Mouse (Mus musculus) bone marrow, adult 2 months (tissue): Measurements from ENCODE around the gene Aff1. TPM values are rescaled to one million over a fixed set of nuclear protein-coding genes. Genes with fewer than 3 reads are reported as not detected.

Experiments
- H3K27ac ChIP-seq: fragments of 200-500 bp; 2 replicates; pipeline ENCODE4 v1.5.1; 2012; ENCODE audit warnings: low read depth, mild to moderate bottlenecking, control low read depth, inconsistent platforms, low read length; ENCODE audit not compliant: control insufficient read depth, poor library complexity, insufficient read depth
- H3K4me1 ChIP-seq: fragments of 200-500 bp; 2 replicates; pipeline ENCODE4 v1.6.1; 2011; ENCODE audit warnings: low read length; ENCODE audit not compliant: control insufficient read depth, insufficient read depth
- H3K4me3 ChIP-seq: fragments of 200-500 bp; replicated peaks from 2 replicates; pipeline ENCODE3; 2011; ENCODE audit warnings: mild to moderate bottlenecking, low read depth, low read length, control low read depth; ENCODE audit not compliant: control insufficient read depth
- CTCF ChIP-seq: fragments of 200-500 bp; IDR thresholded peaks from 2 replicates; pipeline ENCODE4 v1.5.1; 2011; ENCODE audit warnings: low read length, control low read depth; ENCODE audit not compliant: control insufficient read depth, insufficient read depth
- POLR2A ChIP-seq: fragments of 200-500 bp; IDR thresholded peaks from 2 replicates; pipeline ENCODE4 v1.6.1; 2011; ENCODE audit warnings: low read depth, mild to moderate bottlenecking, control low read depth, low read length, borderline replicate concordance; ENCODE audit not compliant: control insufficient read depth
- WGBS: fragments of 180-500 bp; shearing (Covaris S2); methylation state at CpG from one replicate; pipeline ENCODE4 v1.1.7; 2018; 5-methylcytosine and 5-hydroxymethylcytosine counted together
- polyA plus RNA-seq: library from polyadenylated mRNA; stranded (reverse); fragments of >200 nt; gene quantifications from 2 replicates; pipeline ENCODE4 v1.2.4, GENCODE M21; 2011; ENCODE audit warnings: low replicate concordance; ENCODE audit not compliant: missing spikeins, insufficient read depth, insufficient read length

The Aff1 gene
- polyA plus RNA-seq, 1 experiment, result 41.4 TPM

DNA sequence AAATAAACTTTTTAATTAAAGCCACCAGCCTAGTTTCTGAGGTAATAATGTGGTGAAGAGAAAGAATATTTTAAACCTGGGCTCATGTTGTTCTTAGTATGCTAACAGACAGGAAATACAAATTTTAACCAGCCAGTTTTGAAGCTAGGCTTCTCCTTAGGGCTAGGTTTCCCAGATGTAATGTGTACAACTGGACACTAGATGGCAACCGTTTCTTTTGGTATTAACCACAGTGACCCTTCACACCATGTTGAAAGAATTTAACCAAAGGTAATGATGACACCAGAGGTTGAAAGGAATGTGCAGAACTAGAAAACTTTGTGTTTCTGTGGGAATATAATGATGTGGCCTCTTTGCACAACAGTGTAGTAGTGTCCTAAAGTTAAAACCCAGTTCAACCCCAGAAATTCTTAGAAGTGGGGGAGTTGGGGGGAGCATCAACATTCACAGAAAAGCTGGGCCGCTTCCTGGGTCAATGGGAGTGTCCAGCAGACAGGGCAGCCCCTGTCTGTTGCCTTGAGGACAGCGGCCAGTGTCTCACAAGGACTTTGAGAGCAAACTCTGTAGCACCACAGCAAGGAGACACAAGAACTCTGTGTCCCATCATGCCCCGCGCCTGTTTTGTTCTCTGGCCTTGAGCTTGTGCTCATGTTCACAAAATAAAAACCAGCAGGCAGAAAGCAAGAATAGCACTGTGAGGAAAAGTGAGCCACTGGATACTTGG lies 164.3 kb downstream of the Aff1 start:
- no peak overlapping the region for H3K4me3 ChIP-seq
- 68% methylated on average over 5 of the region's 5 CpGs for WGBS
- no peaks in the 10 kb centered on the region for H3K4me1 ChIP-seq
- H3K27ac ChIP-seq, result no peak overlapping the region
- TF ChIP-seq POLR2A (no peak), CTCF (no peak)

DNA sequence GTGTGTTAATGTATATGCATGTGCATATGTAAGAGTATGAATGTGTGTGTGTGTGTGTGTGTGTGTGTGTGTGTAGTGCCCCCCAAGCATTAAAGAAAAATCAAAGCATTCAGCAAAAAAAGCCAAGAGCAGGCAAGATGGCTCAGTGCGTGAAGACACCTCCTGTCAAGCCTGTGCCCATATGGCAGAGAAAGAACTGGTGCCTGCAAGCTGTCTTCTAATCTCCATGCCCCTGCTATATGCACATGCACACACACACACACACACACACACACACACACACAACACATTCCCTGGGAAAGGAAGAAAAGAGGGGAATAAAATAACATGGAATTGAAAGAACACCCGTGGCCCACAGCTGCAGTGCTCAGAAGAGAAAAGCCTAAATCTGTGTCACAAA lies 165.0 kb downstream of the Aff1 start:
- H3K4me1 ChIP-seq, result no peaks in the 10 kb centered on the region
- TF ChIP-seq CTCF, result no peak
- no peak for TF ChIP-seq POLR2A
- no peak overlapping the region for H3K27ac ChIP-seq
- WGBS, result 90% methylated on average over 2 of the region's 2 CpGs
- no peak overlapping the region for H3K4me3 ChIP-seq

DNA sequence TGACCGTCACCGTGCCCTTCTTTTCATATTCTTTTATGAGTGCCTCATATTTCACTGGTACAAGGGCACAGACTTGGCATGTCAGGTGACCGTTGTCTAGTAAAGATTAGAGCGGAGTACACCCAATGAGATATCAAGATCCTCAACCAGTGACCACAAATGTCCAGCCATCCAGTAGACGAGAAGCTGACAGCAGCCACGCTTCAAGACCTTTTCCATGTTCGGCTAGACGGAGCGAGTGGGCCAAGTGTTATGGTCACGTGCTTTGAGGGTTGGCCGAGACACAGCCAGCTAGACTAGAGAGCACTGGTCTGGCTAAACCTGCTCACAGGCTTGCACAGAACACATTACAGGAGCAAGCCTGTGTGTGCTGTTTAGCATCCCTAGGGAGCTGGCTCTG lies 168.4 kb downstream of the Aff1 start:
- 89% methylated on average over 11 of the region's 11 CpGs for WGBS
- Histone ChIP-seq H3K4me1 (no peaks in the 10 kb centered on the region), H3K4me3 (no peak overlapping the region), H3K27ac (no peak overlapping the region)
- TF ChIP-seq CTCF (no peak), POLR2A (no peak)

DNA sequence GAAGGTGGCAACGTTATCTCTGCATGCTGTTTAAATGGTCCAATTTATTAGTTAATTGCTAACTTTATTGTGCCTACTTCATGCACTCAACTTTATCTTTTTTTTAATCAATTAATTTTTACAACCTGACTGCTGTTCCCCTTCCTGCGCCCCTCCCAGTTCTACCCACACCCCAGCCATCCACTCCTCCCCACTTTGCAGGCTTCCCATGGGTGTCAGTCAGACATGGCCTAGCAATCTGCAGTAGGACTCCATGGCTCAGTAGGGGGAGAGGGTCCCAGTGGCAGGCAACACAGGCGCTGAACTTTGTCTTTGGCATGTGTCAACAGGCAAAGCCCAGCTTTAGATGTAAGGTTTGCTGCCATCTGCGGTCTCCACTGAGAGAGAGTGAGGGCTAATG lies 171.6 kb downstream of the Aff1 start:
- WGBS, result 83% methylated on average over 4 of the region's 4 CpGs
- Histone ChIP-seq H3K4me1 (no peaks in the 10 kb centered on the region), H3K27ac (no peak overlapping the region), H3K4me3 (no peak overlapping the region)
- TF ChIP-seq CTCF (no peak), POLR2A (no peak)

DNA sequence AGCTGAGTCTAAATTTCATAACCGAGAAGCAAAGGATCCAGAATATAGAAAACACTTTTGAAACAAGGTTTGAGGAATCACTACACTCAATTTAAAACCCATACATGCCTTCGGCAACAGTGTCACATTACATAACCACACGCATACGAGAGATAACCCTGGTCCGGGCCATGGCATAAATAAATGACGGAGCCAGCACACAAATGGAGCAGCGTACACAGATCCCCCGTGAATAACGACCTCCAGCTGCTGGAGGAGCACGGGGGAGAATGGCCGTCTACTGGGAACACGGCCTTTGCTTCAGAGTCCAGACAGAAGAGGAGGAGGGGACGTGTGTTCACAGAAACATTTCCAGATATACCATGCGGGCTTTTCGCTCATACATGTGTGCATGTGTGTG lies 197.6 kb downstream of the Aff1 start:
- 86% methylated on average over 15 of the region's 15 CpGs for WGBS
- no peak overlapping the region for H3K27ac ChIP-seq
- no peak overlapping the region for H3K4me3 ChIP-seq
- TF ChIP-seq CTCF (no peak), POLR2A (no peak)
- H3K4me1 ChIP-seq, result no peaks in the 10 kb centered on the region

DNA sequence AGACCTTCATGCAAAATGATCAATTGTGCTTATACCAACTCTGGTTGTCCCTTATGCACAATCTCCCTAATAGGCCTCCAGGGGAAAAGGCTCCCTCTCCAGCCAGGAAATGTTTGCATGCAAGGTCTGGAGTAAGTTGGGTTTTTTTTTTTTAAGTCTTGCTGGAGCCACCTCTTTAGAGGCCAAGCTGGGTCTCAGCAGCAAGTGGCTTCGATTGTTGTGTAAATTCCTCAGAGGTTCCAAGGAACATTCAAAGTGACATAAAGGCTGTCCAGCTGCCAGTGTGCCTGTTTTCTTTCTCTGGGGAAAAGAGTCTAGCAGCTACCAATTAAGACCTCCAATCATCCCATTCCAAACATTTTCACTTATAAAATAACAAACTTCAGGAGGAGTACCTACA lies 206.1 kb downstream of the Aff1 start:
- no peak for TF ChIP-seq CTCF
- no peak for TF ChIP-seq POLR2A
- WGBS, result 67% methylated on average over 1 of the region's 1 CpGs
- no peak overlapping the region for H3K4me3 ChIP-seq
- no peaks in the 10 kb centered on the region for H3K4me1 ChIP-seq
- H3K27ac ChIP-seq, result no peak overlapping the region

Other genes with a start within 250 kb of the Aff1 start
- not detected in 2 replicates for gene Slc10a6, start 63.0 kb upstream of the Aff1 start, polyA plus RNA-seq
- not detected in 2 replicates for gene 1700016H13Rik, start 36.4 kb upstream of the Aff1 start, polyA plus RNA-seq
- 0.95 and 1.5 TPM in 2 replicates for gene Klhl8, start 218.9 kb downstream of the Aff1 start, polyA plus RNA-seq